Mouse (Mus musculus): Measurements from ENCODE around the gene Tspan17. TPM values are rescaled to one million over a fixed set of nuclear protein-coding genes. Genes with fewer than 3 reads are reported as not detected.

Gene Tspan17
- polyA plus RNA-seq, 2 experiments, result 0.28 to 0.58 TPM

DNA sequence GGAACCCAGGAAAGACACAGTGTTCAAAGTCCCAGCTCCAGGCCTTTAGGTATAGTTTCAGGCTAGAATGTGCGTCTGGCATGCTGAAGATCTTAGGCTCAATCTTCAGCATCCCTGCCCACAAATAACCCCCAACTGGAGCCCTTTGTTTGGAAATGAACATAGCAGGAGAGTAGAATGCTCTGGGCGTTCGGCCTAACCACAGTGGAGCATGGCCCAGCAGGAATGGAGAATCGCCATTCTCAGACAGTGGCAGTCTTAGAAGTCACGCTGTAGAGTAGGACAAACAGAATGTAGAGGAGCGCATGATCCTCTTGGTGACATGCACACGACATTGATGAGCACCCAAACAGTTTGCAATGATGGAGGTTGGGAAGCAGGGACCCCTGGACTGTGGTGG lies 28.3 kb upstream of the Tspan17 start:
- no peak overlapping the region for H3K27ac ChIP-seq
- no peaks in the 10 kb centered on the region for H3K9me3 ChIP-seq (ENCODE audit: control insufficient read depth, low read length)
- WGBS (ENCODE audit: insufficient replicate concordance), result 55% methylated on average over 7 of the region's 7 CpGs
- H3K27me3 ChIP-seq (ENCODE audit: control insufficient read depth, insufficient read depth, low read length), result peaks cover 27% of the 10 kb centered on the region
- no peak overlapping the region for H3K4me3 ChIP-seq (ENCODE audit: insufficient read depth in 1 of 2, low read depth in 2 of 2, low read length in 2 of 2)
- no peak for TF ChIP-seq EP300 (IDR thresholded peaks at IDR 0.05; ENCODE audit: low read depth)
- TF ChIP-seq CTCF (IDR thresholded peaks at IDR 0.05; ENCODE audit: low read depth), result no peak
- H3K9ac ChIP-seq (replicated peaks), result no peak overlapping the region
- H3K4me1 ChIP-seq (replicated peaks; ENCODE audit: control insufficient read depth in 2 of 2, insufficient read depth in 2 of 2, low read length in 1 of 2), result 0 out of 4 replicates have a peak, but pooled peaks cover 0 to 2% of the 10 kb centered on the region in 2 experiments
- no peak overlapping the region for H3K4me2 ChIP-seq (ENCODE audit: low read depth)
- DNase-seq (ENCODE audit: low read depth in 3 of 3, low spot score in 3 of 3), result no peak
- H3K36me3 ChIP-seq (replicated peaks; ENCODE audit: control insufficient read depth, insufficient read depth, low read depth), result no peaks in the 10 kb centered on the region
- no peak for ATAC-seq (ENCODE audit: insufficient read depth)

DNA sequence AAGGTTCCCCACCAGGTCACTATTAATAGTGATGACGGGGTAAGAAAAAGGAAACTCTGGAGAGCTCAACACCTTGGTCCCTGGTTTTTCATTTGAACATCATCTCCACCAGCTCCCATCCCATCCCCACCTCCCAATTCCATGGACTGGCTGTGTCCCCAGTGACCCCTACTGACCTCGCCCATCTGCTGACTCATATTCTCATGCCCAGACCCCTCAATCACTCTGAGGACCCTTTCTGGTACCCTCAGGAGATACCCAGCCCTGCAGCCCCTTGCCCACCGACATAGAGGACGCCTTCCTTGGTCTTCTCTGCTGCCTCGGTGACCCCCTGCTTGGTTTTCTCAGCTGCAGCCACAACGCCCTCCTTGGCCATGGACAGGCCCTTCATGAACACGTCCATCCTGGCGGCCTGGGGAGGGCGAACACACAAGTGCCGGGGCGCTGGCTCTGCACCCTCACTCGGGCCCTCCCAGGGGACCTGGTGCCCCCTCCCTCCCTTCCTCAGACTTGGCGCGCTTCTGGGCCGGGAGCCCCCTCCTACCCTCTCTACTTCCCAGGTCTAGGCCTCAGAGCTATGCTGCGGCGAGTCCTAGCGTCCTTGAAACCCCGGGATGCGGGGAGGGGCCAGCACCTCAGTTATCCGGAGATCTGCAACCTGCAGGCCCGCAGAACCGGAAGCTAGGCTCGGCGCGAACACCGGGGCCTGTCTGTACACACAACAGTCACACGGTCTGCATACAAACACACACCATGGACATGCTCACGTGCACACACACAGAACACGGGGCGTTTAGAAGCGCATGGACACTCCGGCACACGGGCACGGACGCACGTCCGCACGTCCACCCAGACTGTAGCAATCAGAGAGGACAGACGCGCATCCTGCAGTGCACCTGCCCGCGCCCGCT lies 23.6 kb upstream of the Tspan17 start:
- no peak overlapping the region for H3K4me3 ChIP-seq (ENCODE audit: insufficient read depth in 1 of 2, low read depth in 2 of 2, low read length in 2 of 2)
- no peak overlapping the region for H3K27ac ChIP-seq
- no peaks in the 10 kb centered on the region for H3K4me1 ChIP-seq (replicated peaks; ENCODE audit: control insufficient read depth in 2 of 2, insufficient read depth in 2 of 2, low read length in 1 of 2)
- TF ChIP-seq EP300 (IDR thresholded peaks at IDR 0.05; ENCODE audit: low read depth), result no peak
- no peak for TF ChIP-seq CTCF (IDR thresholded peaks at IDR 0.05; ENCODE audit: low read depth)
- H3K4me2 ChIP-seq (ENCODE audit: low read depth), result peak overlapping the region; percentile 15; the same call in 1 of the 2 replicates
- peaks cover 24% of the 10 kb centered on the region for H3K27me3 ChIP-seq (ENCODE audit: control insufficient read depth, insufficient read depth, low read length)
- H3K9ac ChIP-seq (replicated peaks), result no peak overlapping the region
- 3% methylated on average over 44 of the region's 44 CpGs for WGBS (ENCODE audit: insufficient replicate concordance)
- ATAC-seq (ENCODE audit: insufficient read depth), result no peak
- no peaks in the 10 kb centered on the region for H3K9me3 ChIP-seq (ENCODE audit: control insufficient read depth, low read length)
- no peaks in the 10 kb centered on the region for H3K36me3 ChIP-seq (replicated peaks; ENCODE audit: control insufficient read depth, insufficient read depth, low read depth)
- DNase-seq (ENCODE audit: low read depth in 3 of 3, low spot score in 3 of 3), result no peak

DNA sequence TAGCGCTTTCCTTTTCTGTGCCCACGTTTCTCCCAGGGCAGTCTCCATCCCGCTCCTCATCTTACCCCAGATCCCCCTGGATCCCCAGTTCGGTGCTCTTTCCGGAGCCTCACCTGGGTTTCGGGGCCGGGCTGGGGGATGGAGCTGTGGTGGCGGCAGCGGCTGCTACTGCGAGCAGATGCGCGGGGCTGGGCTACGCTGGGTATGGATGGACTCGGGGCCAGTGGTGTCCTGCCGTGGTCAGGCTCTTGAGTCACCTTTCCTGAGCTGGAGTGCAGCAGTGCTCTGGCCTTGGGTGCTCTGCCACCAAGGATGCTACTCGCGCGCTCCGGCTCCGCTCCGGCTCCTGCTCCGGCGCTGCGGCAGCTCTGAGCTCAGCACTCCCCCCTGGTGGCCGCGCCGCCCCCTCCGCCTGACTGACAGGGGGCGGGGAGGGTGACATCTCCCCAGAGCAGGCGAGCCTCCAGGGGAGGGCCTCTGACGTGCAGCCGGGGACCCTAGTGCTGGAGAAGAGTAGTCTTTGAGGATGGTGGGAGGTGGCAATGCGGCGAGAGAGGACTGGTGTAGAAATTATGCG lies 22.9 kb upstream of the Tspan17 start, which contains the start of gene Sncb:
Gene Sncb, minus strand, starts transcription at position 404 of the 577 bp plus-strand sequence.
- WGBS (ENCODE audit: insufficient replicate concordance), result 2% methylated on average over 35 of the region's 35 CpGs
- Histone ChIP-seq H3K9me3 (ENCODE audit: control insufficient read depth, low read length) (no peaks in the 10 kb centered on the region), H3K27ac (no peak within 1 kb of the TSS), H3K36me3 (replicated peaks; ENCODE audit: control insufficient read depth, insufficient read depth, low read depth) (no peaks in the 10 kb centered on the region), H3K27me3 (ENCODE audit: control insufficient read depth, insufficient read depth, low read length) (peaks cover 24% of the 10 kb centered on the region), H3K4me3 (ENCODE audit: insufficient read depth in 1 of 2, low read depth in 2 of 2, low read length in 2 of 2) (no peak within 1 kb of the TSS), H3K9ac (replicated peaks) (no peak within 1 kb of the TSS), H3K4me2 (ENCODE audit: low read depth) (peak within 1 kb of the TSS; percentile 15; the same call in 1 of the 2 replicates), H3K4me1 (replicated peaks; ENCODE audit: control insufficient read depth in 2 of 2, insufficient read depth in 2 of 2, low read length in 1 of 2) (no peaks in the 10 kb centered on the region)
- DNase-seq (ENCODE audit: low read depth in 3 of 3, low spot score in 3 of 3) (no peak), ATAC-seq (ENCODE audit: insufficient read depth) (no peak)
- TF ChIP-seq CTCF (IDR thresholded peaks at IDR 0.05; ENCODE audit: low read depth) (peak; percentile 58), EP300 (IDR thresholded peaks at IDR 0.05; ENCODE audit: low read depth) (no peak)

DNA sequence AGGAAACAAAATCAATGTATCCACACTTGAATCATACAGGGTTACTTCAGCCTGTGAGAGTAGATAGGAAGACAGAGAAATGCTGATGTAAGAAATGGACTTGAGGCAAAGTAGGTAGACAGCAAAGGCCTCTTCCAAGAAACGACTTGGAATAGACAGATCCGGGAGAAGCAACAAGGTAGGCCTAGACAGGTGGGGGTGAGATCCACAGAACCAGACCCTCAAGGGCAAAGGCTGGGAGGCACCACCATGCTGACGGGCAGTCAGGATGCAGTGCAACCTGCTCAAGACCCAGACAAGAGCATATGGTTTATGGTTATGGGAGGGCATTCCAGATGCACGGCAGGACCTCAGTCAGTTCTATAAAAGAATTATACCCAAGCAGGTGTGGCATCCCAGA lies 22.2 kb upstream of the Tspan17 start:
- Histone ChIP-seq H3K4me3 (ENCODE audit: insufficient read depth in 1 of 2, low read depth in 2 of 2, low read length in 2 of 2) (no peak overlapping the region), H3K27me3 (ENCODE audit: control insufficient read depth, insufficient read depth, low read length) (peaks cover 24% of the 10 kb centered on the region), H3K9me3 (ENCODE audit: control insufficient read depth, low read length) (no peaks in the 10 kb centered on the region), H3K9ac (replicated peaks) (no peak overlapping the region), H3K27ac (no peak overlapping the region), H3K4me1 (replicated peaks; ENCODE audit: control insufficient read depth in 2 of 2, insufficient read depth in 2 of 2, low read length in 1 of 2) (no peaks in the 10 kb centered on the region), H3K4me2 (ENCODE audit: low read depth) (no peak overlapping the region), H3K36me3 (replicated peaks; ENCODE audit: control insufficient read depth, insufficient read depth, low read depth) (no peaks in the 10 kb centered on the region)
- WGBS (ENCODE audit: insufficient replicate concordance), result 64% methylated on average over 4 of the region's 4 CpGs
- DNase-seq (ENCODE audit: low read depth in 3 of 3, low spot score in 3 of 3) (no peak), ATAC-seq (ENCODE audit: insufficient read depth) (no peak)
- no peak for TF ChIP-seq CTCF (IDR thresholded peaks at IDR 0.05; ENCODE audit: low read depth)
- TF ChIP-seq EP300 (IDR thresholded peaks at IDR 0.05; ENCODE audit: low read depth), result no peak

DNA sequence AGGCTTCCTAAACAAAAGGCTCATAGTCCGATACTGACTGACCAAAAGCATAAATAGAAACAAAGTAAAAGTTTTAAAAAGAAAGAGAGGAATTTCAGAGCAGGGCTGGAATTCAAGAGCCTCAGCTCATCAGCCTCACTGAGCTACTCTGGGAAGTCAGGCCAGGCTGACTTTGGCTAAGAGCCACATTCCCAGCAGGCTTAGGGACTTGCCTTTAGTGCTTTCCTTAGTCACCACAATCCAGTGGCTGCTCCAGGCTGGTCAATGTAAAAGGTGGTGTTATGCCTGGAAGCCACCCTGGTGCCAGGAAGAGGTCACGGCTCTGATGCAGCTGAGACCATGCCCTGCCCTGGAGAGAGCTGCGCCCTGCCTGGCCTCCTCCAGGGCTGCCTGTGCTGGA lies 8.6 kb upstream of the Tspan17 start:
- Histone ChIP-seq H3K9ac (replicated peaks) (no peak overlapping the region), H3K27ac (no peak overlapping the region), H3K4me1 (replicated peaks; ENCODE audit: control insufficient read depth in 2 of 2, insufficient read depth in 2 of 2, low read length in 1 of 2) (no peaks in the 10 kb centered on the region), H3K4me3 (ENCODE audit: insufficient read depth in 1 of 2, low read depth in 2 of 2, low read length in 2 of 2) (no peak overlapping the region), H3K27me3 (ENCODE audit: control insufficient read depth, insufficient read depth, low read length) (no peaks in the 10 kb centered on the region), H3K9me3 (ENCODE audit: control insufficient read depth, low read length) (no peaks in the 10 kb centered on the region), H3K4me2 (ENCODE audit: low read depth) (no peak overlapping the region), H3K36me3 (replicated peaks; ENCODE audit: control insufficient read depth, insufficient read depth, low read depth) (no peaks in the 10 kb centered on the region)
- no peak for DNase-seq (ENCODE audit: low read depth in 3 of 3, low spot score in 3 of 3)
- 77% methylated on average over 3 of the region's 3 CpGs for WGBS (ENCODE audit: insufficient replicate concordance)
- no peak for TF ChIP-seq EP300 (IDR thresholded peaks at IDR 0.05; ENCODE audit: low read depth)
- no peak for TF ChIP-seq CTCF (IDR thresholded peaks at IDR 0.05; ENCODE audit: low read depth)
- no peak for ATAC-seq (ENCODE audit: insufficient read depth)
